Mouse (Mus musculus): ENCODE results near the gene Gm13757. TPM values are rescaled to one million over a fixed set of nuclear protein-coding genes. Genes with fewer than 3 reads are reported as not detected.

Gene Gm13757
- total RNA-seq (2023) = not detected

GRCm38 (mm10) chr2:88449031-88449430, at the start of gene Gm13757:
Gene Gm13757, minus strand, starts transcription at chr2:88449131.

GRCm38 (mm10) chr2:88493020-88493419, 44.1 kb upstream of the Gm13757 start, which contains the start of gene Olfr1185-ps1:
Gene Olfr1185-ps1, plus strand, starts transcription at chr2:88493320.

DNA sequence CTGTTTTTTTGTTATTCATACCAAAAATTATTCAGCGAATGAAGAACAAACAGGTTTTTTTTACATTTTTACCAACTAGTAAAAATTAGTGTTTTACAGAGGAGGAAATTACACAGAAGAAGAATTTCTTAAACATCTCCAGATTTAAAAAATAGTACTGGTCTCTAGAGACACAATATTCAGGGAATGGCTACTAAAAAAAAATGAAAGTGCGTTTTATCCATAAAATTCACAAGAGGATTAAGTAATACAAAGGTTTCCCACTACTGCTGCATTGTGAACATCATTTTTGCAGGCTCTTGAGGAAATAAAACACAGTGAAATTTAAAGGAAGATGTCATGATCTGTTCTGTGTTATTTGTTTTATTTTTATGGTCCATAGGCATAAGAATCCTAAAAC, 34.4 kb upstream of the Gm13757 start, which contains the start of gene Olfr1184:
Gene Olfr1184, plus strand, starts transcription at position 301 of the 400 bp plus-strand sequence.

DNA sequence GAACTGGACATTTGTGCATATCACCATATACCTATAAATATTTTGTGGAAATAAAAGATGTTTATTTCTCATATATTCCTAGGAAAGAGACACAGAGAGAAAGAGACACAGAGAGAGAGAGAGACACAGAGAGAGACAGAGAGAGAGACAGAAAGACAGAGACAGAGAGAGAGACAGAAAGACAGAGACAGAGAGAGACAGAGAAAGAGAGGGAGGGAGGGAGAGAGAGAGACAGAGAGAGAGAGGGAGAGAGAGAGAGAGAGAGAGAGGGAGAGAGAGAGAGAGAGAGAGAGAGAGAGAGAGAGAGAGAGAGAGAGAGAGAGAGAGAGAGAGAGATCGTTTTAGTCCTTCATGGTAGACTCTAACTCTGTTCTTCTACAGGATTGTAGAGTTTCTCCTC, 5.6 kb upstream of the Gm13757 start, which contains the start of gene Olfr1183:
Gene Olfr1183, plus strand, starts transcription at position 301 of the 400 bp plus-strand sequence.

DNA sequence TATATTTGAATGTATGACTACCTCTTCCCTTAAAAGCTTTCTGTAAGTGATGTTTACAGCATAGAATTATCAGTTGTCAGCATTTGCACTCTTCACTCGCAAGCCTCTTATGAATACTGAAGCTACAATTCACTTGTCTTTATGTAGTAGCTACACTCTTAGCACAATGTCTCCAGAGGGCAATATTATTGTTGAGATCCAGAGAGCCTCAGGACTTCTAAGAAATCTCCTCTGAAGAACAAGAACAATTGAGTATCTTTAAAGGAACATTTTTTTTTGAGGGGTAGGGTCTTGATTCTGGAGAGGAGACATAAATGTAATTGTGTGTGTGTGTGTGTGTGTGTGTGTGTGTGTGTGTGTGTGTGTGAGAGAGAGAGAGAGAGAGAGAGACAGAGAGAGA, 22.9 kb downstream of the Gm13757 start, which contains the start of gene Olfr1181:
Gene Olfr1181, minus strand, starts transcription at position 101 of the 400 bp plus-strand sequence.

DNA sequence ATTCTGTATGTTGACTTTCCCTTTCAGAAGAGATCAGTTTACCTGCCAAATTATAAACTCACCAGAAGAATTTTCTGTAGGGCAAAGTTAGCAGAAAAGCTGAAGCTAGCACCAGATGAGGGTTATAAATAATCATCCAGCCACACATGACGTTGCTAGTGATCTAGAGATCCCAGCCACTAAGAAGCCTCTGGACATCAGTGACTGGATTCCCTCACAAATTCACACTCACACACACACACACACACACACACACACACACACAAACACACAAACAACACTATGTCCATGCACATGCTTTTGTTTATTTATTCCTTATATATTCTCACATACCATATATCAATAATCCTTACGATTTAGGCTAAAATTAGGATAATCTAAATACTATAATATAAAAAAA, 29.9 kb downstream of the Gm13757 start, which contains the start of gene Olfr1180:
Gene Olfr1180, minus strand, starts transcription at position 101 of the 400 bp plus-strand sequence.

DNA sequence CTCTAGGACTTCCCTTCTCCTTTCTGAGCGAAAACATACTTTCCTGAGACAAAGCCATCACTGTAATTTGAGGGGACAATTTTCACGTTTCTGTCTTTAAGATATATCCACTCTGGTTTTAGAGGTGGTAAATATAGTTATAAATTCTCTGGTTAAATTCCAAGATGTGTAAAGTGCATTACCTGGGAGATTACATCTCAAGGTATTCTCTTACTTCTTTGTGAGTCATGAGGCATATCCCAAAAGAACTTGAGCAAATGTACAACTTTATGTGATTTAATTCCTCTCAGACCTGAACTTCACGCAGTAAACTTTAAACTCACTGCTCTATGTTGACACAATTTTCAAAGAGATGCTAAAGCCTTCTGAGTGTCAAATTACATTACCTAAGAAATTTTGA, 42.6 kb downstream of the Gm13757 start, which contains the start of gene Olfr1179:
Gene Olfr1179, minus strand, starts transcription at position 101 of the 400 bp plus-strand sequence.

Other genes with a start within 250 kb of the Gm13757 start
- gene Olfr1170, start 220.8 kb downstream of the Gm13757 start, total RNA-seq (2023) = not detected
- gene Olfr1173, start 169.3 kb downstream of the Gm13757 start, total RNA-seq (2023) = not detected
- not detected for gene Olfr1174-ps, start 134.0 kb downstream of the Gm13757 start, total RNA-seq (2023)
- not detected for gene Olfr1175-ps, start 121.9 kb downstream of the Gm13757 start, total RNA-seq (2023)
- not detected for gene Olfr1176, start 112.4 kb downstream of the Gm13757 start, total RNA-seq (2023)
- gene Olfr1177-ps, start 102.6 kb downstream of the Gm13757 start, total RNA-seq (2023) = not detected
- not detected for gene Olfr1178, start 62.1 kb downstream of the Gm13757 start, total RNA-seq (2023)
- gene Olfr1179, start 42.7 kb downstream of the Gm13757 start, total RNA-seq (2023) = not detected
- gene Olfr1180, start 30.0 kb downstream of the Gm13757 start, total RNA-seq (2023) = not detected
- gene Olfr1181, start 23.0 kb downstream of the Gm13757 start, total RNA-seq (2023) = not detected
- not detected for gene Olfr1183, start 5.7 kb upstream of the Gm13757 start, total RNA-seq (2023)
- gene Olfr1184, start 34.5 kb upstream of the Gm13757 start, total RNA-seq (2023) = not detected
- not detected for gene Olfr1185-ps1, start 44.2 kb upstream of the Gm13757 start, total RNA-seq (2023)
- gene Olfr1186, start 69.4 kb upstream of the Gm13757 start, total RNA-seq (2023) = not detected
- not detected for gene Olfr1188, start 107.8 kb upstream of the Gm13757 start, total RNA-seq (2023)
- not detected for gene Olfr1189, start 137.3 kb upstream of the Gm13757 start, total RNA-seq (2023)
- gene Olfr1191-ps1, start 191.4 kb upstream of the Gm13757 start, total RNA-seq (2023) = under 1 TPM in 1 of 2 experiments, not detected in 1; 0.17 TPM
- not detected for gene Olfr1192-ps1, start 199.4 kb upstream of the Gm13757 start, total RNA-seq (2023)
- not detected for gene Olfr1193, start 226.5 kb upstream of the Gm13757 start, total RNA-seq (2023)
- not detected for gene Olfr1195, start 240.1 kb upstream of the Gm13757 start, total RNA-seq (2023)